Mouse (Mus musculus) embryonic facial prominence, embryonic 15.5 days (tissue): ENCODE measurements around the gene Plcb4. TPM values are rescaled to one million over a fixed set of nuclear protein-coding genes. Genes with fewer than 3 reads are reported as not detected.

Experiments
- ATAC-seq: fragments of 200-750 bp; cut with Nextera tagmentation; 2 replicates; pipeline ENCODE4 v1.8.0; 2017; ENCODE audit warnings: low read depth, moderate TSS enrichment; ENCODE audit not compliant: insufficient number of reproducible peaks, low FRiP score, low TSS enrichment
- H3K27ac ChIP-seq: fragments of 300-500 bp; sonication (generic); replicated peaks from 2 replicates; pipeline ENCODE4 v1.5.1; 2015; ENCODE audit warnings: mild to moderate bottlenecking, inconsistent platforms
- H3K27me3 ChIP-seq: fragments of 300-500 bp; sonication (generic); 2 replicates; pipeline ENCODE4 v1.6.1; 2015; ENCODE audit warnings: inconsistent platforms
- H3K36me3 ChIP-seq: fragments of 300-500 bp; sonication (generic); 2 replicates; pipeline ENCODE4 v1.6.1; 2015; ENCODE audit warnings: mild to moderate bottlenecking, inconsistent platforms
- H3K4me1 ChIP-seq: fragments of 300-500 bp; sonication (generic); 2 replicates; pipeline ENCODE4 v1.6.1; 2015; ENCODE audit warnings: inconsistent platforms
- H3K4me2 ChIP-seq: fragments of 300-500 bp; sonication (generic); replicated peaks from 2 replicates; pipeline ENCODE4 v1.6.1; 2015; ENCODE audit warnings: mild to moderate bottlenecking, inconsistent platforms
- H3K4me3 ChIP-seq: fragments of 300-500 bp; sonication (generic); replicated peaks from 2 replicates; pipeline ENCODE4 v1.5.1; 2015; ENCODE audit warnings: mild to moderate bottlenecking, inconsistent platforms
- H3K9ac ChIP-seq: fragments of 300-500 bp; sonication (generic); 2 replicates; pipeline ENCODE4 v1.6.1; 2015; ENCODE audit warnings: inconsistent platforms
- H3K9me3 ChIP-seq: fragments of 300-500 bp; sonication (generic); replicated peaks from 2 replicates; pipeline ENCODE4 v1.6.1; 2016; ENCODE audit warnings: inconsistent platforms
- WGBS: fragments of 180-500 bp; shearing (Covaris S2); methylation state at CpG from one replicate; pipeline ENCODE4 v1.1.7; 2015; 5-methylcytosine and 5-hydroxymethylcytosine counted together
- polyA plus RNA-seq: library from polyadenylated mRNA; unstranded; fragments of >200 nt; fragmentation: Nextera tagmentation; extraction: Ambion mirVana; gene quantifications from 2 replicates; pipeline ENCODE4 v1.2.1, GENCODE M21; 2015

The Plcb4 gene
- polyA plus RNA-seq, 1 experiment from 2014 or later, result 20.6 TPM

- Histone ChIP-seq H3K36me3 (no peaks in the 10 kb centered on the region), H3K27me3 (no peaks in the 10 kb centered on the region), H3K4me3 (no peak overlapping the region), H3K4me2 (no peak overlapping the region), H3K4me1 (no peaks in the 10 kb centered on the region), H3K27ac (no peak overlapping the region), H3K9ac (no peak overlapping the region), H3K9me3 (no peaks in the 10 kb centered on the region)
- no peak for ATAC-seq
- 80% methylated on average over 4 of the region's 4 CpGs for WGBS
These were observed 10.8 kb upstream of the Plcb4 start for GRCm38 (mm10) chr2:135647985-135648384.

- Histone ChIP-seq H3K27me3 (no peaks in the 10 kb centered on the region), H3K4me3 (no peak overlapping the region), H3K9me3 (no peaks in the 10 kb centered on the region), H3K9ac (no peak overlapping the region), H3K27ac (no peak overlapping the region), H3K36me3 (no peaks in the 10 kb centered on the region), H3K4me1 (no peaks in the 10 kb centered on the region), H3K4me2 (no peak overlapping the region)
- WGBS, result 77% methylated on average over 3 of the region's 3 CpGs
- no peak for ATAC-seq
These were observed 7.9 kb upstream of the Plcb4 start for GRCm38 (mm10) chr2:135650885-135651284.

DNA sequence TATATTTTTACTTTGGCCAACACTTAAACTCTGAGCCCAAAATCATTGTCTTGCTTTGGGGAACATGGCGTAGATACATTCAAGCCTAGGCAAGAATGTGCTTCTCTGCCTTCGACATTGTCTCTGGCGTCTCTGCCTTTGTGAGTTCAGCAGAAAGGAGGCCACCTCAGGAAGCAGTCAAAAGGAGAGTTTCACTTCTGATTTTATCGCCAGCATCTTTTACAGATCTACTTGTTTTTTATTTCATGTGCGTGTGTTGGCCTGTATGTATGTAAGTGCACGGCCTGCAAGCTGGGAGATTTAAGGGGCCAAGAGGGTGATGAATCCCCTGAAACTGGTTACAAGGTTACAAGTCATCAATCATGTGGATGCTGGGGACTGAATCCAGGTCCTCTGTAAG is 6.8 kb upstream of the Plcb4 start:
- Histone ChIP-seq H3K4me2 (no peak overlapping the region), H3K9me3 (no peaks in the 10 kb centered on the region), H3K27me3 (no peaks in the 10 kb centered on the region), H3K36me3 (no peaks in the 10 kb centered on the region), H3K27ac (no peak overlapping the region), H3K9ac (no peak overlapping the region), H3K4me3 (no peak overlapping the region), H3K4me1 (no peaks in the 10 kb centered on the region)
- 89% methylated on average over 6 of the region's 6 CpGs for WGBS
- ATAC-seq, result no peak

DNA sequence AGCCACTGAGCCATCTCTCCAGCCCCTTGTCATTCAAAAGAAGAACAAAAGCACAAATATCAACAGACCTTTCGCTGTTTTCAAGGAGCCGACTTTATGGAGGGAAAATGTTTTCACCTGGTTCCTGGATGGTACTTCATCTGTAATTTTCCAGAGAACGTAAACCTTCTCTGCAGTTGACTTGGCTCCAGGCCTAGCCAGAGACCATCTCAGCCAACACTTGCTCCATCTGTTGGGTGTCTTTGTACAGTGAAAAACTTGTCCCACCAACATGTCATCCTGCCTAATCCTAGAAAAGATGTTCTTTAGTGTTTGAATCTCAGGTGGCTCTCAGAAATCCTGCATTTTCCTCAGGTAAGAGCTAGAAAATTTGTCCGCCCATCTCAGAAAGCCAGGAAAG is 6.4 kb upstream of the Plcb4 start:
- WGBS, result 85% methylated on average over 4 of the region's 4 CpGs
- Histone ChIP-seq H3K4me2 (no peak overlapping the region), H3K27ac (no peak overlapping the region), H3K9ac (no peak overlapping the region), H3K4me1 (no peaks in the 10 kb centered on the region), H3K36me3 (no peaks in the 10 kb centered on the region), H3K9me3 (no peaks in the 10 kb centered on the region), H3K27me3 (no peaks in the 10 kb centered on the region), H3K4me3 (no peak overlapping the region)
- no peak for ATAC-seq

- WGBS, result 86% methylated on average over 1 of the region's 1 CpGs
- H3K4me3 ChIP-seq, result no peak overlapping the region
- H3K36me3 ChIP-seq, result no peaks in the 10 kb centered on the region
- no peak overlapping the region for H3K9ac ChIP-seq
- no peaks in the 10 kb centered on the region for H3K9me3 ChIP-seq
- H3K4me1 ChIP-seq, result 0 out of 2 replicates have a peak, but pooled peaks cover 6% of the 10 kb centered on the region
- no peaks in the 10 kb centered on the region for H3K27me3 ChIP-seq
- H3K4me2 ChIP-seq, result no peak overlapping the region
- no peak overlapping the region for H3K27ac ChIP-seq
- no peak for ATAC-seq
These were observed 2.9 kb upstream of the Plcb4 start for GRCm38 (mm10) chr2:135655948-135656347.

- ATAC-seq, result no peak
- no peak overlapping the region for H3K4me2 ChIP-seq
- H3K9ac ChIP-seq, result no peak overlapping the region
- no peaks in the 10 kb centered on the region for H3K36me3 ChIP-seq
- H3K27ac ChIP-seq, result no peak overlapping the region
- H3K4me3 ChIP-seq, result no peak overlapping the region
- WGBS, result 70% methylated on average over 6 of the region's 6 CpGs
- no peaks in the 10 kb centered on the region for H3K9me3 ChIP-seq
- H3K27me3 ChIP-seq, result no peaks in the 10 kb centered on the region
- H3K4me1 ChIP-seq, result 0 out of 2 replicates have a peak, but pooled peaks cover 6% of the 10 kb centered on the region
These were observed 2.2 kb upstream of the Plcb4 start for GRCm38 (mm10) chr2:135656586-135656985.

GRCm38 (mm10) chr2:135659391-135660180 is 775 bp downstream of the Plcb4 start:
- Histone ChIP-seq H3K9ac (peak overlapping the region; percentile 74), H3K4me3 (peak overlapping the region; percentile 82), H3K4me2 (peak overlapping the region; percentile 90), H3K4me1 (0 out of 2 replicates have a peak, but pooled peaks cover 6% of the 10 kb centered on the region), H3K9me3 (no peaks in the 10 kb centered on the region), H3K27ac (peak overlapping the region; percentile 93), H3K27me3 (no peaks in the 10 kb centered on the region), H3K36me3 (no peaks in the 10 kb centered on the region)
- ATAC-seq, result peak; percentile 81
- WGBS, result under 1% methylated on average over 48 of the region's 97 CpGs

GRCm38 (mm10) chr2:135660816-135661215 is 2.0 kb downstream of the Plcb4 start:
- no peaks in the 10 kb centered on the region for H3K27me3 ChIP-seq
- WGBS, result 54% methylated on average over 4 of the region's 4 CpGs
- H3K4me3 ChIP-seq, result no peak overlapping the region
- ATAC-seq, result no peak
- H3K4me1 ChIP-seq, result 0 out of 2 replicates have a peak, but pooled peaks cover 6% of the 10 kb centered on the region
- H3K9me3 ChIP-seq, result no peaks in the 10 kb centered on the region
- no peak overlapping the region for H3K4me2 ChIP-seq
- H3K9ac ChIP-seq, result no peak overlapping the region
- no peaks in the 10 kb centered on the region for H3K36me3 ChIP-seq
- no peak overlapping the region for H3K27ac ChIP-seq

GRCm38 (mm10) chr2:135663785-135664184 is 5.0 kb downstream of the Plcb4 start:
- ATAC-seq, result no peak
- no peaks in the 10 kb centered on the region for H3K36me3 ChIP-seq

DNA sequence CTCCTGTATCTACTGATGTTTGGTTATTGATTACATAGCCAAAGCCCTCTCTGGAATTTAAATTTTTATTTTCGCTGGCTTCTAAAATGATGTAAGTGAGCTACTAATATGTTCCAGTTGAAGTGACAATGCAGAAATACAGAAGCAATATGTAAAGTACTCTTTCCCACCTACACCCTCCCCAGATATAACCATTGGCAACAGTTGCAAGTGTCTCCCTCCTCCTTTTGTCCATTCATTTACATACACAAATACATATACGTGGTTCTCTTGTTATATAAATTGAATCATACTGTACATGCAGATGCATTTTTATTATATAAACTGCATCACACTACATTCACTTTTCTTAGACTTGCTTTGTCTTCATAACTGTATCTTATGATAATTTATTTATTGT is 8.7 kb downstream of the Plcb4 start:
- H3K4me1 ChIP-seq, result no peaks in the 10 kb centered on the region
- no peak for ATAC-seq
- no peak overlapping the region for H3K4me3 ChIP-seq
- H3K36me3 ChIP-seq, result no peaks in the 10 kb centered on the region
- no peak overlapping the region for H3K27ac ChIP-seq
- H3K27me3 ChIP-seq, result no peaks in the 10 kb centered on the region
- 81% methylated on average over 2 of the region's 2 CpGs for WGBS
- H3K9me3 ChIP-seq, result no peaks in the 10 kb centered on the region
- no peak overlapping the region for H3K9ac ChIP-seq
- H3K4me2 ChIP-seq, result no peak overlapping the region

More at GRCm38 (mm10) chr2:135663785-135664184, 5.0 kb downstream of the Plcb4 start:
- Histone ChIP-seq H3K9ac (no peak overlapping the region), H3K4me3 (no peak overlapping the region), H3K27ac (no peak overlapping the region), H3K4me2 (no peak overlapping the region), H3K4me1 (no peaks in the 10 kb centered on the region), H3K9me3 (no peaks in the 10 kb centered on the region), H3K27me3 (no peaks in the 10 kb centered on the region)
- 78% methylated on average over 1 of the region's 1 CpGs for WGBS

DNA sequence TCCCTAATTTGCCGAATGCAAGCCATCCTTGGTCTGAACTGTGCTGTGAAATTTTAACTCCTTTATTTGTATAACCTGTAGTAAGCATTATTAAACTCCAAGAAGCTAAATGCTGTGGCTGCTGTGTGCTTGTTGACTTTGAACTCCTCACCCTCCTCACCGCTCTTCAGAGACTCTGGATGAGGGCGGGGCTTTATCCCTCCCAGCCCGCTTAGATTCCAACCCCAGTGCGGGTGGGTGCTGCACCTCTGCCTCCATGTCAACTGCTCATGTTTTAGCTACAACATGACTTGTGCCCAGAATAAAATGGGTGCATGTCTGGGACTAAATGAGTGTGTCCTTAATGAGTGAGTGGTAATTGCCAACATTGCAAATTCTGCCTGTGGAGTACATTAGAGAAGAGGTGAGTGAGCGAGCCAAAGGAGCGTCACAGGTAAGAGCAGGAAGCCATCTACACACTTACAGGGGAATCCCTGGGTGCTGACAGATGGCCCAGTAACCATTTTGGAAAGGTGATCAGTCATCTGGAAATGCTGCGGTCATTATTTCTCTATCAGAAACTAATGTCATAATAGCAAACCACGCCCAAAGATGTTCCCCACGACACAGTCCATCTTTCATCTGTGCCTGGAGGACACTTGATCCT is 13.8 kb downstream of the Plcb4 start:
- Histone ChIP-seq H3K27ac (no peak overlapping the region), H3K4me1 (no peaks in the 10 kb centered on the region; the same call in 1 of the 2 replicates), H3K4me2 (no peak overlapping the region), H3K27me3 (no peaks in the 10 kb centered on the region), H3K4me3 (no peak overlapping the region), H3K36me3 (no peaks in the 10 kb centered on the region), H3K9ac (no peak overlapping the region), H3K9me3 (no peaks in the 10 kb centered on the region)
- WGBS, result 68% methylated on average over 10 of the region's 10 CpGs
- no peak for ATAC-seq
